Mouse (Mus musculus) mature B cell (primary cell): ENCODE data around the gene Zc3h12d.

Source experiments
- in situ Hi-C: fragments of 300-500 bp; cut with MboI; formaldehyde crosslinking; loops from 2 replicates; pipeline ENCODE4 v1.14.3; 2019

Zc3h12d gene

GRCm38 (mm10) chr10:7838874-7839421, 6.7 kb downstream of the Zc3h12d start:
- in situ Hi-C loops: no loop called here

GRCm38 (mm10) chr10:7839551-7840352, 7.5 kb downstream of the Zc3h12d start:
- in situ Hi-C loops: no loop called here

GRCm38 (mm10) chr10:7840353-7840733, 8.1 kb downstream of the Zc3h12d start:
- in situ Hi-C loops: no loop called here

- in situ Hi-C loops: no loop called here
These were observed 8.5 kb downstream of the Zc3h12d start for GRCm38 (mm10) chr10:7840785-7841184.

- in situ Hi-C loops: no loop called here
These were observed 9.4 kb downstream of the Zc3h12d start for GRCm38 (mm10) chr10:7841571-7842080.

- in situ Hi-C loops: no loop called here
These were observed 10.9 kb downstream of the Zc3h12d start for GRCm38 (mm10) chr10:7843181-7843580.

- in situ Hi-C loops: no loop called here
These were observed 11.9 kb downstream of the Zc3h12d start for GRCm38 (mm10) chr10:7844161-7844560.

- in situ Hi-C loops: no loop called here
These were observed 12.9 kb downstream of the Zc3h12d start for GRCm38 (mm10) chr10:7845136-7845535.

- in situ Hi-C loops: no loop called here
These were observed 13.7 kb downstream of the Zc3h12d start for GRCm38 (mm10) chr10:7845991-7846390.

GRCm38 (mm10) chr10:7847166-7847605, 14.9 kb downstream of the Zc3h12d start:
- in situ Hi-C loops: no loop called here

GRCm38 (mm10) chr10:7851891-7852290, 19.6 kb downstream of the Zc3h12d start:
- in situ Hi-C loops: no loop called here

- in situ Hi-C loops: no loop called here
These were observed 28.2 kb downstream of the Zc3h12d start for GRCm38 (mm10) chr10:7860494-7860893.

GRCm38 (mm10) chr10:7861259-7861936, 29.1 kb downstream of the Zc3h12d start:
- in situ Hi-C loops: no loop called here

- in situ Hi-C loops: no loop called here
These were observed 29.8 kb downstream of the Zc3h12d start for GRCm38 (mm10) chr10:7861937-7862657.

GRCm38 (mm10) chr10:7863411-7863810, 31.1 kb downstream of the Zc3h12d start:
- in situ Hi-C loops: no loop called here

- in situ Hi-C loops: no loop called here
These were observed 31.9 kb downstream of the Zc3h12d start for GRCm38 (mm10) chr10:7864184-7864583.

- in situ Hi-C loops: loop anchor here (5.0 kb wide), 1 partner anchor 48 kb away; no protein-coding TSS in a partner anchor
These were observed 32.5 kb downstream of the Zc3h12d start for GRCm38 (mm10) chr10:7864806-7865205.

GRCm38 (mm10) chr10:7866762-7867665, 34.7 kb downstream of the Zc3h12d start:
- in situ Hi-C loops: loop anchor here (5.0 kb wide), 1 partner anchor 50 kb away; no protein-coding TSS in a partner anchor

GRCm38 (mm10) chr10:7867666-7868030, 35.4 kb downstream of the Zc3h12d start:
- in situ Hi-C loops: loop anchor here (5.0 kb wide), 1 partner anchor 50 kb away; no protein-coding TSS in a partner anchor

- in situ Hi-C loops: loop anchor here (5.0 kb wide), 1 partner anchor 52 kb away; no protein-coding TSS in a partner anchor
These were observed 37.5 kb downstream of the Zc3h12d start for GRCm38 (mm10) chr10:7869746-7870145.
